Mouse (Mus musculus) T-cell, adult 2 months (primary cell): Measurements from ENCODE around the gene Wdr74.

Source experiments
- DNase-seq: peaks from one replicate; pipeline ENCODE4 v3.0.0; 2022; ENCODE audit warnings: low spot score

The Wdr74 gene

DNA sequence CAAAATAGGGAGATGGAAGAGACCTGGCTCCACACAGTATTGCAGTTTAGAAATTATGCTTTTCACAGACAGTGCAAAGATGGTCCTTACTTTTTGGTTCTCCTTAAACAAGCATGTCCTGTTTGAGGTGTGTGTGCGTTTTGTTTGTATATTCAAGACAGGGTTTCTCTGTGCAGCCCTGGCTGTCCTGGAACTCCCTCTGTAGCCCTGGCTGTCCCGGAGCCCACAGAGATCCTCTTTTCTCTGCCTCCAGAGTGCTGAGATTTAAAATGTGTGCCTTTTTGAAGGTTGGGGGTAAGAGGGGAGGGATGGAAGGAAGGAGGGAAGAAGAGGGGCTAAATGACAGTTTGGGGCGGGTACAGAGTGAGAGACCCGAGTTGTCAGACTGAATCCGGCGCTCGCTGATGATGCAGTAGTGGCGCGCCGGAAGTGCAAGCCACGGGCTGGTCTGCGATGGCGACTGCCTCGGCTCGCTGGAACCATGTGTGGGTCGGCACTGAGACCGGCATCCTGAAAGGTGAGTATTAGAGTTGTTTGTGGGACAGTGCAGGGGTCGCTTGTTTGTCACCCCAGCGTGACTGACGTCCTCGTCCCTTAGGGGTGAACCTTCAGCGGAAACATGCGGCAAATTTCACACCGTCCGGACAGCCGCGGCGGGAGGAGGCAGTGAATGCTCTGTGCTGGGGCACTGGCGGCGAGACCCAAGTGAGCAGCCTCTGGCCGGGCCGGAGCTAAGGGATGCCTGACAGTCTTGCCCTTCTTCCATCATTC is at the start of gene Wdr74:
Gene Wdr74, plus strand, starts transcription at position 439 of the 771 bp plus-strand sequence.
- DNase-seq: peak; percentile 89

DNA sequence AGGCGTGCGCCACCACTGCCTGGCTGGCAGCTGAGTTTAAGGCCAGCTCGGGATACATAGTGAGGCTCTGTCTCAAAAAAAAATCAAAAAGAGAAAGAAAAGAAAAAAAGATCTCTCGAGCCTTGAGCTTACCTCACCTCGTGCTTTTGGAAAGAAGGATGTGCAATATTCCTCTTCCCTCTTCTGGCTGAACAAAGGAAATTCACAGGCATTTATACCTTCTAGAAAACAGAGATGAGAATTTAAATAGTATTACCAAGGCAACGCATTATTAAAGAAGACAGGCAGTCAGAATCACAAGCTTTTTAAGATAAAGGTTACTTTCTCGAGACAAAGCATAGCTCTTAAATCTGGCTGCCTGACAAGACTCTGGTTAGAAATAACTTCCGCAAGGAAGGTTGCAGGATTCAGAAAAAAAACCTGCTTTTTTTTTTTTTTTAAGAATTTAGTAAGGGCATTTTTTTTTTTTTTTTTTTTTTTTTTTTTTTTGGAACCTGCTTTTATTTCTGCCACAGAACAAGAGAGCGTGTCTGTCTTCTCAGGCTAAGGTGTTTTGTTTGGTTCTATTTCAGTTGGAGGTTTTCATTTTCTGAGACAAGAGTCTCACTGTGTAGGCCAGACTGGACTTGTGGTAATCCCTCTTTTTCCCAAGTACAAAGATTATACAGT is 43.6 kb upstream of the Wdr74 start:
- no peak for DNase-seq

DNA sequence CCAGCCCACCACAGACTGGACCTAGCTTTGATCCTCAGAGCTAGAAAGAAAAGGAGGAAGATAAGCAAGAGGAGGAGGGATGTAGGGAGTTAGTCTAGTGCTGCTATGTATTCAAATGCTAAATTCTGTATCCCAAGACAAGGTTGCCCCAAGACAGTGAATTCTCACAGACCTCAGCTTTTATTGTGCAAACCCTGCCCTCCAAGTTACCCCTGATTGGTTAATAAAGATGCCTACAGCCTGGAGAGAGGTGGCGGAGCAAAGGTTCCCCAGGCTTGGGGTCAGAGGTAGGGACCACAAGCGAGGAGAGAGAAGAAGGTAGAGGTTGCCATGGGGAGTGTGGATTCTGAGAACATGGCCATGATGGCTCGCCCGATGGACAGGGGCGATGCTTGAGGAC is 42.9 kb upstream of the Wdr74 start:
- DNase-seq: no peak

DNA sequence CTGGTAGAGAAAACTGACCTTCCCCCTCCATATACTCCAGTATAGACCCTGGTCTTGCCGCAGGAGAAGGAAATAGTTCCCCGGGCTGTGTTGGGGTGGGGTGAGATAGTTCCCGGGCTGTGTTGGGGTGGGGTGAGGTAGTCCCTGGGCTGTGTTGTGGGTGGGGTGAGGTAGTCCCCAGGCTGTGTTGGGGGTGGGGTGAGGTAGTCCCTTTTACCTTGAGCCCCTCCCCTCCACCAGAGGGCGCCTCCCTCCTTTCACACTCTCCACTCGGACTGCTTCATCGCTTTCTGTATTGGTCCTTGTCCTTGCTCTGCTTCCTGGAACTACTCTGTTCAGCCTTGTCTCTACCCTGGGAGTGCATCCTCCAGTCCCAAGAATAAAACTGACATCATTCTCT is 40.3 kb upstream of the Wdr74 start:
- peak; percentile 74 for DNase-seq

DNA sequence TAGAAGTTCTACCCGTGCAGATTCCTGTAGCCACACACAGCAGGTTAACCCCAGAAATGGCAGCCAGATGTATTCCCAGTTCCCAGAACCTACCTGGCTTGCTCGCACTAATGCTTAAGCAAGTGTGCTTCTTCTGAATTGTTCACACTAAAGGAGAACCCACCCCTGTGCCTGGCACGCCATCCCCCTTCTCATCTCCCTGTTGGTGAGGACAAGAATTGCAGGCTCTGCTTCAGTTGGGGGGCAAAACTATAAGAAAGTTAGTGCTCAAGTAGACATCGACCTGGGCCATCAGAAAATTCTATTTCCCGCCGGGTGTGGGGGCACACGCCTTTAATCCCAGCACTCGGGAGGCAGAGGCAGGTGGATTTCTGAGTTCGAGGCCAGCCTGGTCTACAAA is 36.0 kb upstream of the Wdr74 start:
- no peak for DNase-seq

DNA sequence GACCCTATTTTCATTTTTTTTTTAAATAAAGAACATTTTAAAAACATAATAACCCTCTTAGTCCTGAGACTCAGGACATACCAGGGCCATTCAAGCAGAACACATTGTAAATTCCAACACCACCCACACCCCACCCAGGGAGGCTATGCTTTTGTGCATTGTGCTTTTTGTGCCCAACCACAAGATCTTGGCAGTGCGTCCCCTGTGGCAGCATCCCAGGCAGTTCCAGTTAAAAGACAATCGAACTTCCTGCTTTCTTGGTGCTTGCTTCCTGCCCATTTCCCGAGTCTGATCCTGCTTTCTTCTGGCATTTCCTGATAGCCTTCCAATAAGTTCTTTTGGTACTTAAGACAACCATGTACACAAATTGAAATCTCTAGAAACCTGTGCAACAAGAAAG is 33.2 kb upstream of the Wdr74 start:
- DNase-seq: no peak

DNA sequence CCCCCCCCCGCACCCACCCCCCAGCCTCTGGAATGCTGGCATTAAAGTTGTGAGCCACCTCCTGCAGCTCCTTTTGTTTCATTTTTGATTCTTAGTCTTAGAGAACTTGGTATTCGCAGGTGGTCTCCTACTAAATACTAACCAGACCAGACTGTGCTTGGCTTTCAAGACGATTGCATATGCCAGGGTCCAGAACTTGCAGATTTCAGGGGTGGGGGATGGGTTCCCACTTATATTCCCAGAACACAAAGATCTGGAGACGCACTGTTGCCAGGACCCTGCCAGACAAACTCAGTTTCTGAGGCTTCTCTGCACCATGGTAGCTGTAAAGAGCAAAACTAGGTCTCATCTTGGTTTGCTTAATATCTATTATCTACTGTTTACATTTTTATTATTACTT is 32.1 kb upstream of the Wdr74 start:
- no peak for DNase-seq

DNA sequence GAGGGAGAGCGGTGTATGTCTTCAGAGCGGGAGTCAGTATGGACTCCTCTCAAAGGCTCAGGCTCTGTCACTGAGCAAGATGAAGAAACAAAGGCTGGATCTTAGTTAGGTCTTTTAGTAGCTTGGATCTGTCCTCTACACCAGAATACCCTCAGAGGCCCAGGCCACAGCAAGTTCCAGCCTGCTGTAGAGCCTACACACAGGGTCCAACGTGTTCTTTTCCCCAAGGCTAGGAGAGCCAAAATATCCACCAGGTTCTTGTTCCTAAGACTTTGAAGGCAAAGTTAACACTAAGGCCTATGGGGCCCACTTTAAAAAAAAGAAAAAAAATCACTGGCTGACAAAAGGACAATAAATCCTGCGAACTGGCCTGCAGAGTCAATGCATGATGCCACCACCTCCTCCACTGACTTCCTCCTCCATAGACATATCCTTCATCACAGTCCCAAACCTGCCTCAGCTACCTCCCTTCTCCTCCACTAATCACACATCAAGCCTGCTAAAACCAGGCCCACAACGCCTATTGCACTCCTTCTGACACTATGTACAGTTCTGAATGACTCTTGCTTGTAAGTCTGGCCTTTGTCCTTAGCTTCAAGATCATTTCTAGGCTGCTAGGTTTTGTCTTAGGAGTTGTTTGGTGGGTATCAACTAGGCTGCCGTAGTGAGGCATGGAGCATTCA is 30.5 kb upstream of the Wdr74 start:
- DNase-seq: no peak

DNA sequence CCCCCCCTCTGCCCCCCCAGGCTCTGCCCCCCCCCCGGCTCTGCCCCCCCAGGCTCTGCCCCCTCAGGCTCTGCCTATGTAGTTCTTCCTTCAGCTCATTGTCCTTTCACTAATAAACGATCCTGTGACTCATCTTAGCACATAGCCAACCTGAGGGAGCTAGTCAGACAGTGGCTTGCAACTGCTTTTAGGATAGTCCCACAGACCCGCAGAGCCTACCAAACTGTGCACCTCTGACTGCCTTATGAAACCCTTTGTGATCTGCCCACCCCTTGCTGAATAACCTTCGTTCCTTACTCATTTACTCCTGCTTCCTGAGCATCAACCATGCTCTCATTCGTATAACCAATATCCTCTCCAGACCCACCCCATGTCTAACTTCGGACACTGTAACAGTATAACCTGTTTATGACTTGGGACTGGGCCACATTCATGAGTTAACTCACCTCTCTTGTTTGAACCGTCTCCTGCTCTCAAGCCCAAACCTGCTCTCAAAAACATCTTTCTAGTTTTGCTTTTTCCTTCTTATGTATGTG is 29.4 kb upstream of the Wdr74 start:
- DNase-seq: no peak

DNA sequence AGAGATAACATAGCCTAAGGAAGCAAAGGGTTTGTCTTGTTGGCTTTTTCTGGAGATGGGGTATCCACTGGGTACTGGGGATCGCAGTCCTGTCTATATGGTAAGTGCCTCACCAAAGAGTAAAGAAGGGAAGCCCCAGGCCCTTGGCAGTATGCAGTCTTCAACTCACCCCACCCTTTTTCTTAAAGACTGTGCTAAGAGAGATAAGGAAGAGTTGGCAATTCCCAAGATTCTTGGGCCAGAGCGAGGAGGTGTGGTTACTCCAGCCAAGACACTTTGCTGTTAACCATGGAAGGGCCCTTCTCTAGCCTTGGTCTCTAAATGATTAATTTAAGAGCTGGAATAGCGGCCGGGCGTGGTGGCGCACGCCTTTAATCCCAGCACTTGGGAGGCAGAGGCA is 28.7 kb upstream of the Wdr74 start:
- DNase-seq: no peak

DNA sequence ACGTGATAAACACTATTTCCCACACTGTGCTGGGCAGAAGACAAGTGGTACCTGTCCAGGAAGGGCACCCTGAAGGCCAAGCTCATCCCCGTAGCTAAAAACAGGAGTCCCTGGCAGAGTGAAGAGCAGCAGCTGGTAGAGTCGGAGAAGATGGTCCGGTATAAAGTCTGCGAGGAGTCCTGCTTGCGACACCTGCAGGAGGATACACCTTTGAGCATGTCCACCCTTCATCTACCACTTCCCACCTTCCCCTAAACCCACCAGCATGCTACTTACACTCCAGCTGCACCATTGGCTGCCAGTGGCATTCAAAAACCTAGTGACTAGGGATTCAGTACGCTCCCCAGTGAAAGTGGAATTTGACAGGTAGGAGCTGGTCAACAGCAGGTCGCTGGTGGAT is 26.7 kb upstream of the Wdr74 start:
- no peak for DNase-seq

DNA sequence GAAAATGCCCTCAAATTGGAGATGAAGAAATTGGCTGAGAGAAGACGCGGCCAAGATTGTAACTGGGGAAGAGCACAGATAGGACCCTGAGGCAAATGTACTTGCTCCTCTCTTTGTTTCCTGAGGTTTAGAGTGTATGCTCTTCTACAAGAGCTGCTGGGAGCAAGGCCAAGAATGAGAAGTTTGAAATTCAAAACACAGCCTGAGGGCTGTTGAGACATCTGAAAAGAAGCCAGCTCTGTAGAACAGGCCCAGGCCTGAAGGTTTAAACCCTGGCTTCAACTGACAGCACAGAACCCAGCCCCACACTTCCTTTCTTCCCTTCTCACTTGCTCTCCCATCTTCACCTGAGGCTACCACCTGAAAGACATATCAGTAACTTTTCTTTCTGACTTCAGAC is 25.6 kb upstream of the Wdr74 start:
- no peak for DNase-seq

DNA sequence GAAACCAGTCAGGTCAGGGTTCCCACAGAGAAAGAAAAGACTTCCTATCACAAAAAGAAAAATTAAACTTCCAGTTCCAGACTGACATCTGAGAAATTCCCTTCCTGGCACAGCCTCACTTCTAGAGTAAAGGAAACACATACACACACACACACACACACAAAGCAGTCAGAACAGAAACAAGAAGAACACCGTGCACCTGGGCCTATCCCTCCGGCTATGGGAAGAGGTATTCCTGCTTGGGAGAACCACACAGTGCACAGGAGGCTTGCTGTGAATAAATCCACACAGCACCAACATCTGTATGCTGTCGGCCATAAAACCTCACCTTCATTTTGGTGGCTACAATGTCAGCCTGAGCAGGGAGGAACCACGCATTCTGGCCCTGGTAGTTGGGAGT is 24.1 kb upstream of the Wdr74 start:
- no peak for DNase-seq

DNA sequence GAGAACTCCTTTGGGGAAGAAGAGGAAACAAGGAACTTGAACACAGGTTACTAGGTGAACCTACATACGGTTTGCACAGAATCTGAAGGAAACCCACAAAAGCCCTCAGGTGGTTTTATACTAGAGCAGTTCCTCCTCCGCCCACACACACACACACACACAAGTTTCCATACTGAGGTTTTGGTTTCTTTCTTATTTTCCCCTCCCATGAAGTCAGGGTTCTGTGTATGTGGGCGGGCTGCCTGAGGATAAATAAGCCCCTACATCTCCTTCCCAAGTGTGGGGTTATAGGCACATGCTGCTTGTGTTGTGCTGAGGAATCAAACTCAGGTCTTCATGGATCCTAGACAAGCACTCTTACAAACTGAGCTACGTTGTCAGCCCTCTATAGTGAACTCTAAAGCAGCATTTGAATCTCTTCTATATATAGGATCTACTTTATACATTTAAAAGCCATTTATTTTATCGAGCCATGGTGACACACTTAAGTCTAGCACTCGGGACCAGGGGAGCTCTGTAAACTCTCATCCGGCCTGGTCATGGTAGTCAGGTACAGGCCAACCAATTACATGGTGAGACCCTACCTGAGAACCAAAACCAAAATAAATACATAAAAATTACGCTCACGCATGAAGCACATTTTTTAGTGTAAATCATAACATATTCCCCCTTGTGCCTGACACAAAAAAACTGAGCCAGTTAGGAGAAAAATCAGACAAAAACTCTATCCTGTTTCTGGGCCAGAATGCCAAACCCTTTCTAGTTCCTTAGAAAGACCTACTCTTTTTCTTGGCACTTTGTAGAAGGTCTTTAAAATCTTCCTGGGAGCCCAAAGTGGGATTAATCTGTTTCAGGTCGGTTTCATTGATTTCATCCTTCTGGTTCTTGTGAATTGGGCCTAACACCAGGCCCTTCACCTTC is 23.4 kb upstream of the Wdr74 start:
- peak; percentile 80 for DNase-seq

DNA sequence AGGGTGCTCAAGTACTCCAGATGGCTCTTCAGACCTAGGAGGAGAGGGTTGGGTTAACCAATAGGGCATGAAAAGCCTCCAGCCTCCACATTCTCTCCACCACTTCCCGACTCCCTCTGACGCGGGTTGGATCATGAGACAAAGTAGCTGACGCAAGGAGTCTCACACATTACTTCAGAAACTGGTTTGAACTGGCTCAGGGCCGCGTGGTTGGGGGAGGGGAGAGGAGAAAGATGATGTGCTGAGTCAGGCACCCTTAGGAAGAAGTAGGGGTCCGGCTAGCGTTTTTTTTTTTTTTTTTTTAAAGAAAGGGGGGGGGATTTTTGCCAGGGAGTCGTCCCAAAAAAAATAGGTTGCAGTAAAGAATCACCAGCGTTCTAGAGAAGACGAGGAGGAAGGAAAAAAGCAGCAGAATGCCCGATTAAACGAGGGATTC is 22.7 kb upstream of the Wdr74 start:
- peak; percentile 94 for DNase-seq

DNA sequence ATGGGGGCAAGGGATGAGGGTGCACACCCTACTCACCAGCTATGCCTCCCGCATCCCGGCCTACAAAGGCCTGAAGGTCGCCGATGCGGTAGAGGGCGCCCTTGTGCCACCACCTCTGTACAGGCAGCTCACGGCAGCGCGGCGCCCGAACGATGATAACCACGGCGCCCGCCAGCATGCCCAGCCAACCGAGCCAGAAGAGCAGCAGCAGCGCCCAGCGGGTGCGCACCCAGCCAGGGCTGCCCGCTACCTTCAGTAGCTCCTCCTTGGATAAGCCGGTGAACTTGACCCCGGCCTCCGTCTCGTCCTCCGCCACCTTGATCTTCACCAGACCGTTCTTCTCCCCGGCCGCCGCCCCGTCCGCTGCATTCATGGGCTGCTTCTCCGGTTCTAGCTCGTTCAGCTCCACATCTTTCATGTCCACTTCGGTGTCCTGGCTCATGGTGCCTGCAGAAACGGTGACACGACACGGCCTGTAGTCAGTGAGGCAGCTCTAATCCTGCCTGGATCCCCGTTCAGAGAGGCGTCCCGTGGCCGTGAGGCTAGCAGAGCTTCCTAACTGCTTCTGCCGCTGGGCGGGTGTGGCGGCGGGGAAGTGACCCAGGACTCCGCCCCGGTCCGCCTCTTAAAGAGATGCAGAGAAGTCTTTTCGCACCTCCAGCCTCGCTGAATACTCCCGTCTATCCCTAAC is 22.2 kb upstream of the Wdr74 start:
- peak; percentile 93 for DNase-seq

DNA sequence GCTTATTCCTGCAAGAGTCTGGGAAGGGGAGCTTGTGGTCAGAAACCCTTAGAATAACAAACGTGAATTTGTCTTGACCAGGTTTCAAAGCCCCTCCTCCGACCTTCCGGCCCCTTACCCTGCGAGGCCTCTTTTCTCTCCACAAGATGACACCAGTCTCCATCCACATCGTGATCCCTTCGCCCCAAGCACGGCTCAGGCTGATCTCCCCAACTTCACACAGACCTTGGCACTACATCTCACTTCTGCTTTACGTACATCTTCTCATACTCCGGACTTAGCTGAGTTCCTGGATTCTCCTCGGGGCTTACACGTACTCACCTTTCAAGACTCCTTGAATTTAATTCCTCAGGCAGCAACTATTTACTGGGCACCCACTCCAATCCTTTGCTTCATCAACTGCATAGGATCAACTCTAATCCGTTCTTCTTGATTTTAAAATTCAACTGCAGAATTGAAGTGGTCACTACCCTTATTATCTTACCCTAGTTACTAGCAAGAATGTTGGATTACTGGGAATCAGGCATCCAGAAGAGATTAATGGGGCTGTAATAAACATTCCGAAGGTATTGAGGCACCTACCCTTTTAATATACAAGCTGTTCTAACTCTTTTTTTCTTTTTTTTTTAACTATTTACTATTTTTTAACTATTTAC is 21.5 kb upstream of the Wdr74 start:
- DNase-seq: no peak

DNA sequence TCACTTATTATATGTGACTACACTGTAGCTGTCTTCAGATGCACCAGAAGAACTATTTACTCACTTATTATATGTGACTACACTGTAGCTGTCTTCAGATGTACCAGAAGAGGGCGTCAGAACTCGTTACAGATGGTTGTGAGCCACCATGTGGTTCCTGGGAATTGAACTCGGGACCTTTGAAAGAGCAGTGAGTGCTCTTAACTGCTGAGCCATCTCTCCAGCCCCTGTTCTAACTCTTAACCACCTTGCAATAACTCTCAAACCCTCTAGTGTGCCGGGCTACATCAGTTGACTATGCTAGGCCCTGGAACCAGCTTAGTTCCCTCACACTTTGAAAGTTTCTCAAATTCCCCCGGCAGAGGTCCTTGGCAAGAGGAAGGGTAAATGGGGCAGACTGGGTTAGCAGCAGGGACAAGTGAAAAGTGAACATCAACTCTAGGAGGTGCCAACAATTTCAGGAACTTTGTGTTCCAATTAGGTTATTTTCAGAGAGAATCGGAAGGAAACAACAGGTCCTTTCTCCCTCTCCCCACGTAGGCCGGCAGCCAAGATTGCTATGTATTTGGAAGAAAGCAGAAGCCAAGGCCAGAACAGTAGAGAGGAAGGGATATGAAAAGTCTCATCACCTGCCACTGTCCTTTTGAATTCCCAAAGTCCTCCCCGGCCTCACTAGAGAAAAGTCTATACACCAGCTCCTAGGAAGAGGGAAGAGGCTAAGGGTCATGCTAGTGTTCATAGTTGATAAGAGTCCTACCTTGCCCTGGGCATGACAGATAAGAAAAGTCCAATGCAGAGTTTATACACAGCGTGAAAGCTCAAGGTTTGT is 20.8 kb upstream of the Wdr74 start:
- DNase-seq: no peak

DNA sequence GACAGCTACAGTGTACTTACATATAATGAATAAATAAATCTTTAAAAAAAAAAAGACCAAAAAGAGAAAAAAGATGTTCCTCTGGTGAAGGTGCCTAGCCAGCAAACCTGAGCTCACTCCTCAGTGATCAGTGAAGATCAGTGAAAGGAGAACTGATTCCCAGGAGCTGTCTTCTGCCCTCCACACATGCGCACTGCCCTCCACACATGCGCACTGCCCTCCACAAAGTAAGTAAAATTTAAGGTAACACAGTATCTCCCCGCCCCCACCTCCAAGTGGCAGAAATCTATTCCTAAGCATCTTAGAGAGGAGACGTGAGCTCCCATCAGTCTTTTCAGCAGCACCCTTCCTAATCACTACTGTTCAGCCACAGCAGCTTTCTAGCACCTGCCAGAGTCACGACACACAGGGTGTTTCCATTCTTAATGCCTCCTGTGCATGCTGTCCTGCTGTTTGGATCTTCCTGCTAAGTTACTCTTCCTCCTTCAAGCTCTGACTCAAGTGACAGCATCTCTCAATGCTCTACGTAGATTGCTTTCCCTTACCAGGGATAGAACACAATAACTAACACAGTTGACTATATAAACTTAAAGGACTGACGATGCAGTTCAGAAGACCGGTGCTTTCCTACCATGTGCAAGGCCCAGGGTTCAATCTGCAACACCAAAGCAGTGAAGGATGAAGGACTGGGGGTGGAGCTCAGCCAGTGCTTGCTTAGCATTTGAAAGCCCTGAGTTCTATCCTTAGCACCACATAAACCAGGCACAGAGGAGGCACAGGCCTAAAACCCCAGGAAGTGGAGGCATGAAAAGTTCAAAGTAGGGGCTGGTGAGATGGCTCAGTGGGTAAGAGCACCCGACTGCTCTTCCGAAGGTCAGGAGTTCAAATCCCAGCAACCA is 19.5 kb upstream of the Wdr74 start:
- no peak for DNase-seq
